Mouse (Mus musculus) mesoderm, embryonic 11.5 days (tissue): ENCODE measurements at regions not wholly inside any gene's neighbourhood (a gene's known extent, or its start where the extent isn't known, plus 50 kb on each side); places are given as distances from the start of the nearest gene placed in this dataset.
A peak's percentile ranks its signal among the peaks of the same experiment; 100 is the strongest.

ENCODE experiments used
- DNase-seq: peaks from one replicate; pipeline ENCODE4 v3.0.0-alpha.2; 2012; ENCODE audit warnings: low read depth, low spot score

DNA sequence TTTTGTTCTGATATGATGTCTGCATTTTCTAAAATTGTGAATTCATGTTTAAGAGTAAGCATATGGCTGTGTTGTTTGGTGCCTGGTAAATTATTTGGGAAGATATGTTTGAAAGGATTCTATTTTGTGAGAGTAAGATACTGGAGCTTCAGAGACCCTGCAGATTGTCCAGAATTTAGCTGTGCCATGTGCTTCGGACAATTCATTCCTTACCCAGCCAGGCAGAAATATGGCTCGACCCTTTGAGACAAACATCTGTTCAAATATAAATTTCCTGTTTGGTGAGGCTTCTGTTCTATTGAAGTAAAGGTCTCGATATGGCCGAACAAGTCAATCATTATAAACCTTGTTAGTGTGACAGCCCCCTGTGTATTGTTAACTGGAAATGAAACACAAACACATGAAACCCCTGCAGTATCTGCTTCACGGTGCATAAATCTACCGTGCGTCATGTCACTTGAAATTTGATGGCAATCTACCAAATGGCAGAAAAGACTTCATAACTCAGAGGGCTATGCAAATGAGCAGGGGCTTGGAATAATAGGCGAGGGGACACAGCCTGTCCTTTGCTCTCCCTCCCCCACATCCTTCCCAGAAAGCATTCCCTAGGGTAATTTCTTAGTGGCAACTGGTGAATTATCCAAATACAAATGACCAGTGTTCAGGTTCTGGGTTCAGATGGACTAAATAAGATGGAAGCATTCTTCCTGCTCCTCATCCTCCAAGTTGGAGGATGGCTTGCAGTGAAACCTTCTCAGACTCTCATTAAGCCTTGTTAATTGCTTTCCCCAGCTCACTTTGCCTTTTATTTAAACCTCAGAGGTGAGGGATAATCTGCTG is 61.8 kb downstream of the Adcyap1 start:
- DNase-seq = peak; percentile 64

DNA sequence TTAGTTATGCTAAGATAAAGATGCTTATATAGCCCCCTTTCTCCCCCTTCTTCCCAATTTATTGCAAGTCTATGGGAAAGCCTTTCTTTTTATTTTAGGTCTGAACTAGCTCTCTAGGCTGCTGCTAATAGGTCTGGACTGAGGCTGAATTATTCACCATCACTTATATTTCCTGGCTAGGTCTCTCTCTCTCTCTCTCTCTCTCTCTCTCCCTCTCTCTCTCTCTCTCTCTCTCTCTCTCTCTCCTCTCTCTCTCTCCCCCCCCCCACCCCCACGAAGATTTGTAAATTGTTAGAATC is 62.3 kb downstream of the Adcyap1 start:
- no peak for DNase-seq

- DNase-seq = no peak
Observed at GRCm38 (mm10) chr17:93306121-93306520, 107.3 kb downstream of the Adcyap1 start.

DNA sequence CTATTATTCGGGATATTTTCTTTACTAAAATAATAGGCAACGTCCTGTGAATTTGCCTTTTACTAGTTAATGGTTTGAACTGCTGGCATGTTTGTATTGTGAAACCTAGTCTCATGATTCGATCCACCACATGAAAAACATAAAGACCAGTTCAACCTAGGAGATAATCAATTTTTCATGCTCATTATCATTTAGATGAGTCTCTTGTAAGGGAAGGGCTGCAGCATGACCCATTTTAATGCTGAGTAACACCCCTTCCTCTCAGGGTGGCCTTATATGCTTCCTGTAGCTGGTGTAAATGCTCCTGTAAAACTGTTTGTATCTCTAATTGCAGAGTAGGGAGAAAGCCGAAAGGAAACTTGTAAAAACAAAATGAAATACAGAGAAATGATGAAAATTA is 113.3 kb downstream of the Adcyap1 start:
- DNase-seq = peak; percentile 35

- DNase-seq = no peak
Observed at GRCm38 (mm10) chr17:93312640-93313309, 114.0 kb downstream of the Adcyap1 start.

DNA sequence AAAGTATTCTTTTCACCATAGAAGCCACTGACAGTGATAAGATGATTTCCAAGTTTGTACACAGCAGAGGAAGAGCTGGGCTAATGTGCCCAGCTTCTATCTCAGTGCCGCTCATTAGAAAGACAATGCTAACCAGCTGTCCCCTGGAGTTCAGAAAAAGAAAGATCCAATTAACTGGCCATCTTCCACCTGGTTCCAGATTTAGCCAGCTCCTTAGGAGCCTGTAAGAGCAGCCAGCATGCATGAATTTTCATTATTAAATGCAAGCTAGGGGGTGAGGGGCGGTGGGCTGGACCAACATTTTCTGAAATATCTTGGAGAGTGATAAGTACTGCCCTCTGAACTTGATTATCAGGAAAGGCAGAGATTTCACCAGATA is 114.5 kb downstream of the Adcyap1 start:
- DNase-seq = no peak

GRCm38 (mm10) chr17:93314144-93314543 is 115.3 kb downstream of the Adcyap1 start:
- no peak for DNase-seq

DNA sequence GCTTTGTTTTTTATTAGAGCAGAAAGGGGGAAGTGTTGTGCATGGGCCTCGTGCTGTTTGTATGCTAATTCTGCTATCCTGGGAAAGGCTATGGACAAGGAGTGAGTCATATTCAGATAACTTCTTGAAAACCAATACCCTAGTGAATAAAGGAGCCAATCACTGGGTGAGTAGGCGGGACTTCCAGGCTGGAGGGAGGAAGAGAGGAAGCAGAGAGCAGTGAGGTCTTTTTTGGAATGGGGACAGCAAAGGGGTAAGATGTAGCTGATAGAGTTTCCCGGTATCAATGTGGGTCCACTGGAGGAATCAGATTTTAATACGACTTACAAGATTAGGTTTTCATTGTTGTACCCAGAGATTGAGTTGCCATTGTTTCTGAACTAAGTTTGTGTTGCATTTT is 122.7 kb downstream of the Adcyap1 start:
- no peak for DNase-seq

- DNase-seq = no peak
Observed at GRCm38 (mm10) chr17:93337576-93337975, 138.8 kb downstream of the Adcyap1 start.

DNA sequence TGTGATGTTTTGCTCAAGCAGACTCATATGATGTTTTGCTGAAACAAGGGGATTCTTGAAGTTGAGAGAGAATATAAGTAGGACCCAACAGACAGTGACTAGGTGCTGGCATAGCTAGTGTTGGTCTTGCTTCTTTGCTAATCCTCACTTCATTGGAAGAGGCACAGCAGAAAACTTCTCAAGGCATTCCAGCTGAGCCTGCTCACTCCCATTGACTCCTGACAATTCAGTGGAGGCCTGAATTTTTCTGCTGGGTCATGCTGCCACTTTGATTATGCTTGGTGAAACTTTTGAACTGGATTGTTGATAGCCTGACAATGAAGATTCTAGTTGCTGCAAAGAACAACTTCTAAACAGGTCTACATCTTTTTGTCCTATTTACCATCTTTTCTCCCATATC is 156.4 kb downstream of the Adcyap1 start:
- no peak for DNase-seq

DNA sequence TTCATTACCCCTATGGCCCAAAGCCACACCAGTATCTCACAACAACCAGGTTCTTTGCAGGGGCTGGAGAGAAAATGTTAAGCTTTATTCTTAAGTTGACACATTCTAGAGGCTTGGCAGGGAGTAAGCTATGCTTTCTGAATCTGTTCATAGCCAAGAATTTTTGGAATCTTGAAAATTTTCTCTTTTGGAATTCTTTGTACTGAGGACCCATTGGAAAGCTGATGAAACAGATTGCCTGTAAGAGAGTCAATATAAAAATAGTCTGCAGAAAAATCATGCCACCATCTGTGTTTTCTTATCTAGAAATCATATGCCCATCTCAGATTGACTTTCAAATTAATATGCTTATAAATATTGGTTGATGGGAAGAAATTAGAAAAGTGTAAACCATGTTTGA is 164.1 kb downstream of the Adcyap1 start:
- DNase-seq = no peak

DNA sequence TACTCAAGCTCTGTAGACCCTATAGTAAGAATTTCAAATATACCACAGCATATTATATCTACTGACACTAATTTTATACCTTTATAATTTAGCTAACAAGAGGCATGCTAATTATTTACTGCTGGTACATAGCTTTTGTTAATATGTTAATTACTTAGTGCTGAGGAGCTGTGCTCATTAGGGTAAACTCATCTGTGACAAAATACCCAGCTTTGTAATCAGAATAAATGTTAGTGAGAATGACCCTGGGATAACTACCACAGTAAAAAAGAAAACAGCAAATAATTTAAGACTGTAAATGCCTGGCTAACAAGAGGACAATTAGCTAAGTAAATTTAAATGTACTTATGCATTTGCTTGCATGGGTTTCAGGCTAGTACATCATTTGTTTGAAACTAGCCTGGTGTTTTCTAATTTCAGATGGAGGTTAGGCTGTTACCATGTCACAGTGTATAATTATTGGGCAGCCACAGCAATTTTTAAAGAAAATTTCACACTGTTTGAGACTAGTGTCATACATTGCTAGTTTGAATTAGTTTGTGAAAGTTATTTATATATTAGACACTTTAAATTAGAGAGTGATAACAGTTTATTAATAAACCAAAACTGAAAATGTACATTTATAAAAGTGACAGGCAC is 178.8 kb downstream of the Adcyap1 start:
- DNase-seq = no peak

DNA sequence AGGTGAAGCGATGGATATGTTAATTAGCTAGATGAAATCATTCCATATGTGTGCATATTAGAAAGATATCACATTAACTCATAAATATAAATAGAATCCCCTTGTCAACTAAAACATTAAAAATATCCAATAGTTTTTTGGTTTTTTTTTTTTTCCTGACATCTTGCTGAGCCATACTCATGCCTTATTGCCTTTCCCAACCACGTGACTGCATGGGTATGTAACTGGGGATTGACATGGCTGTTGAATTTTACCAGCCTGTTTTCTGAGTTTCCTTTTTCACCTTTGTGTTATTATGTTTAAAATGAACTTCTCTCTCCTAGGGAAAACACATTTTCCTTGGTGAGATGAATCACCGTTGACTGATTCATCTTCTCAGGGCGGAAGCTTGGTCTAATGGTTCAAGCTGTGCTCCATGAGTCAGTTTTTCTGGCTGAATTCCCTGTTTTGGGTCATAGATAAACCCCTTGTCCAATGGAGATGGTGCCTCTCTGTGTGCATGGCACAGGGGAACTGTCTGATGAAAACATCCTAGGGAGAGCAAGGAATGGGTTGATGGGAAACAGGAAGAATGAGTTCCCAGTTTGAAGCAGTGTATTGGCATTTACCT is 181.1 kb downstream of the Adcyap1 start:
- no peak for DNase-seq

DNA sequence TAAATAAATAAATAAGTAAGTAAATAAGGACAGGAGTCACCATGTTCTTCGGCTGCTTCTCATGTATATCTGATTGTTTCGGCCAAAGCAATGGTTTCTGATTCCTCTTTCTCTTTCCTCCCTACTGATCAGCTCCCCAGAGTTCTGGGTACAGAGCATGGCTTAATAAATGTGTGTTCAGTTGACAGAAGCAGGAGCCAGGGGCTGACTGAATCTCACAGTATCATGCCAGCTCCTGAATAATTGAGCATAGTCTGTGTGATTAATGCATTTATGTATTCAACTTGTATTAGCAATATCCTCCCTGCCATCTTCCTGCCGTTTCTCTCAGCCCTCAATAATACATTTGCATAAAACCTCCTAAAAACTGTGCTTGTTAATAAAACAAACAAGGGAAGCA is 191.4 kb downstream of the Adcyap1 start:
- no peak for DNase-seq

- peak; percentile 22 for DNase-seq
Observed at GRCm38 (mm10) chr17:93409329-93409728, 210.5 kb downstream of the Adcyap1 start.
